Mouse (Mus musculus) retina, postnatal 1 day (tissue): ENCODE measurements around the gene Hspa5.
A peak's percentile ranks its signal among the peaks of the same experiment; 100 is the strongest.
"Not testable (repeated sequence)": the region's sequence is repeated elsewhere in the genome, so short reads cannot be mapped to it uniquely, and the experiment has no call there.

Source experiments
- DNase-seq: peaks from one replicate; pipeline ENCODE4 v3.0.0-alpha.2; 2012

Gene Hspa5

GRCm38 (mm10) chr2:34771368-34772226 lies at the start of gene Hspa5:
Gene Hspa5 (plus strand): TSS chr2:34771970.
- DNase-seq, result peak; percentile 100

GRCm38 (mm10) chr2:34725269-34725668 lies 46.5 kb upstream of the Hspa5 start:
- DNase-seq, result no peak

GRCm38 (mm10) chr2:34727045-34727728 lies 44.6 kb upstream of the Hspa5 start:
- DNase-seq, result no peak

GRCm38 (mm10) chr2:34736626-34737025 lies 35.1 kb upstream of the Hspa5 start:
- DNase-seq, result no peak

GRCm38 (mm10) chr2:34737911-34738310 lies 33.9 kb upstream of the Hspa5 start:
- DNase-seq, result no peak

GRCm38 (mm10) chr2:34739684-34740391 lies 31.9 kb upstream of the Hspa5 start:
- DNase-seq, result no peak

GRCm38 (mm10) chr2:34741390-34742159 lies 30.2 kb upstream of the Hspa5 start:
- no peak for DNase-seq

GRCm38 (mm10) chr2:34742675-34743074 lies 29.1 kb upstream of the Hspa5 start:
- no peak for DNase-seq

- no peak for DNase-seq
These were observed 27.3 kb upstream of the Hspa5 start for GRCm38 (mm10) chr2:34744476-34744875.

- no peak for DNase-seq
These were observed 26.1 kb upstream of the Hspa5 start for GRCm38 (mm10) chr2:34745673-34746072.

- DNase-seq, result no peak
These were observed 23.3 kb upstream of the Hspa5 start for GRCm38 (mm10) chr2:34748479-34748878.

GRCm38 (mm10) chr2:34750245-34750644 lies 21.5 kb upstream of the Hspa5 start:
- DNase-seq, result no peak

- DNase-seq, result peak; percentile 93
These were observed 17.8 kb upstream of the Hspa5 start for GRCm38 (mm10) chr2:34753811-34754550.

GRCm38 (mm10) chr2:34754551-34755358 lies 17.0 kb upstream of the Hspa5 start, which contains the start of gene Gapvd1:
Gene Gapvd1 (minus strand): TSS chr2:34755232.
- DNase-seq, result peak; percentile 41

GRCm38 (mm10) chr2:34757341-34757740 lies 14.4 kb upstream of the Hspa5 start:
- no peak for DNase-seq

- DNase-seq, result not testable (repeated sequence)
These were observed 10.5 kb upstream of the Hspa5 start for GRCm38 (mm10) chr2:34761272-34761671.

- no peak for DNase-seq
These were observed 9.6 kb upstream of the Hspa5 start for GRCm38 (mm10) chr2:34762174-34762573.

GRCm38 (mm10) chr2:34762872-34763271 lies 8.9 kb upstream of the Hspa5 start:
- DNase-seq, result no peak

GRCm38 (mm10) chr2:34764801-34765200 lies 7.0 kb upstream of the Hspa5 start:
- no peak for DNase-seq

GRCm38 (mm10) chr2:34770049-34770448 lies 1.7 kb upstream of the Hspa5 start:
- DNase-seq, result no peak

GRCm38 (mm10) chr2:34770951-34771350 lies 819 bp upstream of the Hspa5 start:
- DNase-seq, result no peak
